Mouse (Mus musculus): ENCODE results near the gene Snapc3.
"Not testable (repeated sequence)": the region's sequence is repeated elsewhere in the genome, so short reads cannot be mapped to it uniquely, and the experiment has no call there.

Snapc3 gene

DNA sequence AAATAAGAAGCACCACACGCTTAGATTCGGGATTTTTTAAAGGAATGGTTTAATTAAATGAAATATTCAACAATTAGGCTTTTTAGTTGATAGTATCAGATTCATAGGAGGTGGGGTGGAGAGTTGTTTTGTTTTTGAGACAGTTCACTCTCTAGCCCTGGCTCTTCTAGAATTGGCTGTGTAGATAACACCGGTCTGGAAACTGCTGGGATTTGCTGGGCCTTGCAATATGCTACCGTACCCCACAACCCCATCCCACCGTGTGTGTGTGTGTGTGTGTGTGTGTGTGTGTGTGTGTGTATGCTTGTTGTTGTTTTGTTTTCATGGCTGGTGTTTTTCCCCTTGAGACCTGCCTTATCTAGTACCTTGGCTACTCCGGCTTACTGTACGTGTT lies 83.5 kb downstream of the Snapc3 start:
- no peak for DNase-seq

DNA sequence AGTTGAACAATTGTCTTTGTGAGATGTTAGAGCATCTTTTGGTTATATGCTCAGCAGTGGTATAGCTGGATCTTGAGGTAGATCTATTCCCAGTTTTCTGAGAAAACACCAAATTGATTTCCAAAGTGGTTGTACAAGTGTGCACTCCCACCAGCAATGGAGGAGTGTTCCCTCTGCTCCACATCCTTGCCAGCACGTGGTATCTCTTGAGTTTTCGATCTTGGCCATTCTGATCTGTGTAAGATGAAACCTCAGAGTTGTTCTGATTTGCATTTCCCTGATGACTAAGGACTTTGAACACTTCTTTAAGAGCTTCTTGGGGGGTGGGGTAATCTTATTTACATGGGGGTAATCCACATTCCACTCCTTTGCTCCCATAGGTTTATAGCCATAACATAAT lies 92.1 kb downstream of the Snapc3 start:
- DNase-seq = no peak

DNA sequence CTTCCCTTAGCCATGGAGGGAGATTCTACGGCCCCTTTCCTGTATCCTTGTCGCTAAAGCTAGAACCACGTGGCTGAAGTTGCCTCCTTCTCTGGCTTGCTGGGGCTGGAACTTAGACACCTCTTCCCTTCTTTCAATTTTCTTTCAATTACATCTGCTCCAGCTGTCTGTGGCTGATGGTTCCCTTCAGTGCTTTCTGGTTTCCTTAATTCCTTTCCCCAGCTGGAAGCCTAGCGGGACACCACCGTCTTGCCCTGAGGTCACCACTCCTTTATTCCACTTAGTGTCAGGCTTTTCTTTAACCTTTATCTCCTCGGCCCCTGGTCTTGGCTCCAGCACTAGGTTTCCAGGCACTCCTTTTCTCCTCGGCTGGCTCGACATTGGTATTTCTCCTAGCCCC lies 93.6 kb downstream of the Snapc3 start:
- DNase-seq = no peak

DNA sequence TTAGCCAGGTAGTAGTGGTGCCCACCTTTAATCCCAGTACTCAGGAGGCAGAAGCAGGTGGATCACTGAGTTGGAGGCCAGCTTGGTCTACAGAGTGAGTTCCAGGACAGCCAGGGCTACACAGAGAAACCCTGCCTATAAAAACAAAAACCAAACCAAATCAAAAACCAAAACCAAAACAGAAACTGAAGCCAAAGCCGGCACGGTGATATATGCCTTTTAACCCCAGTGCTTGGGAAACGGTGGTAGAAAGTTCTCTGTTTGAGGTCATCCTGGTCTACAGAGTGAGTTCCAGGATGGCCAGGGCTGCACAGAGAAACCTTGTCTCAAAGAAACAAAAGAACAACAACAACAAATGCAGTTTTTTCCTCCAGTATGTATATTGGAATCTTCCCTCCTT lies 94.7 kb downstream of the Snapc3 start:
- no peak for DNase-seq

DNA sequence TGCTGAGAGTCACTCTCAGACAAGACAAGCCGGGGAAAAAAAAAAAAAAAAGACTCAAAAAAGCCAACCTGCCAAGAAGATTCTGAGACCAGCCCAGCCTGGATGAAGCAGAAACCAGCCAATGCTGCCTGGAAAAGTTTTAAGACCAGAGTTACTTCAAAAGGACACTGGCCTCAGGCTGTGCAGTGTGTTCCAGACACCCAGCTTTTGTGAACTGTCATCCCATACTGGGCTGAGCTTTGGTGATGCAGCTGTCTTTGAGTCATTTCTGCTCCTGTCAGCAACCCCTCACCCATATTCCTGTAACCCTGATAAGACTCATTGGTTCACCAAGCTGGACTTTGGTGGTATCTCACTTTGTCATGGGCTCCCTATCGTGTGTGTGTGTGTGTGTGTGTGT lies 95.1 kb downstream of the Snapc3 start:
- DNase-seq = no peak

DNA sequence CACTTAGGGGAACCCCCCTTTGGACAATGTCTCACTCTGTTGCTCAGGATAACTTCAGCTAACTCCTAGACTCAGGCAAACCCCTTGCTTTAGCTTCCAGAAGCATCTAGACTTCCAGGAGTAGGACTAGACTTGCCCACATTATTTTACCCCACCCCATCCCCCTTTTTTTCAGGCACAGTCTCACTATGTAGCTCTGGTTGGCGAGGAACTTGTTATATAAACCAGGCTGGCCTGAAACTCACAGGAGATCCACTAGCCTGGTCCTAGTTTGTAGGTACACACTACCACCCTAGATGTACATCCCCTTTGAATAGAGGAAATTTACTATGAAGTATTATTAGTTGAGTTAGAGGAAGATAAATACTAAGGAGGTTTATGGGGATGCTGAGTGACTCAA lies 96.7 kb downstream of the Snapc3 start:
- DNase-seq = no peak

DNA sequence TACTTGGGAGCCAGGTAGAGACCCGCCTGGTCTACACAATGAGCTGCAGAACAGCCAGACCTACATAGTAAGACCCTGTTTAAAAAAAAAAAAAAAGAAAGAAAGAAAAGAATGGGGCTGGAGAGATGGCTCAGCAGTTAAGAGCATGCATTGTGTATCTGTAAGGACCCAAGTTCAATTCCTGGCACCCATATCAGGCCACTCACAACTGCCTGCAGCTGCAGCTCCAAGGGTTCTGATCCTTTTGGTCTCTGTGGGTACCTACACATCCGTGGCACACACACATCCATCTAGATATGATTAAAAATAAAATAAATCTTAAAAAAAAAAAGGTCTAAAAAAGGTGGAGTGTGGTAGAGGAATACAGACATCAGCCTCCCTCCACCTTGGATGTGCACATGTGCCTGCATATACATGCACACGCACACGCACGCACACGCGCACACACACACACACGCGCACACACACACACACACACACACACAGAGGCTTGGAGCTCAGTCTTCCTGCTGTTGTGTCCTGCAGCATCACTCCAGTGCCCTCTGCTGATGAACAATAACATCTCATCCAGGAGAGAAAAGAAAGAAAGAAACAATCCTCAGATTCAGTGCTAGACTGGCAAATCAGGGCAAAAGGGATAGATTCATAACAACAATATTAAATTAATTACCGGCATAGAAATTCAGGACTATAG lies 97.6 kb downstream of the Snapc3 start:
- no peak for DNase-seq

DNA sequence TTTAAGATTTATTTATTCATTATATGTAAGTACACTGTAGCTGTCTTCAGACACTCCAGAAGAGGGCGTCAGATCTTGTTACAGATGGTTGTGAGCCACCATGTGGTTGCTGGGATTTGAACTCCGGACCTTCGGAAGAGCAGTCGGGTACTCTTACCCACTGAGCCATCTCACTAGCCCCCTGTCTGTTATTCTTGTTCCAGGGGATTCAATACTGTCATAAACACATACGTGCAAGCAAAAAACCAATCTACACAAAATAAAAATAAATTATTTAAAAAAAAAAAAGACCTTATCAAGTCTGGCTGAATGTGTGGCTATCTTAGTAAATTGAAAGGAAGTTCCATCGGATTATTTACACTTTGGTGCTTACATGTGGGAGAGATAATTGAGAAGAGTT lies 98.6 kb downstream of the Snapc3 start:
- not testable (repeated sequence) for DNase-seq
